Mouse (Mus musculus): Measurements from ENCODE around the gene Fras1.

Fras1 gene

GRCm38 (mm10) chr5:96698972-96699371, 325.2 kb downstream of the Fras1 start:
- no peak for DNase-seq

- DNase-seq: peak; percentile 44 to 58
Observed at GRCm38 (mm10) chr5:96702706-96703625, 329.2 kb downstream of the Fras1 start.

- no peak for DNase-seq
Observed at GRCm38 (mm10) chr5:96708515-96708914, 334.8 kb downstream of the Fras1 start.

- DNase-seq: no peak
Observed at GRCm38 (mm10) chr5:96712089-96712684, 338.4 kb downstream of the Fras1 start.

GRCm38 (mm10) chr5:96712799-96713198, 339.0 kb downstream of the Fras1 start:
- DNase-seq: no peak

- peak; percentile 8 to 9 for DNase-seq
Observed at GRCm38 (mm10) chr5:96716273-96717034, 342.7 kb downstream of the Fras1 start.

GRCm38 (mm10) chr5:96717690-96718089, 343.9 kb downstream of the Fras1 start:
- DNase-seq: no peak

- DNase-seq: no peak
Observed at GRCm38 (mm10) chr5:96718601-96719000, 344.8 kb downstream of the Fras1 start.

GRCm38 (mm10) chr5:96719221-96719620, 345.5 kb downstream of the Fras1 start:
- DNase-seq: no peak

GRCm38 (mm10) chr5:96722690-96723089, 348.9 kb downstream of the Fras1 start:
- no peak for DNase-seq

- DNase-seq: no peak
Observed at GRCm38 (mm10) chr5:96739138-96739878, 365.6 kb downstream of the Fras1 start.

GRCm38 (mm10) chr5:96747195-96747984, 373.6 kb downstream of the Fras1 start:
- DNase-seq: peak; percentile 33 to 39

- no peak for DNase-seq
Observed at GRCm38 (mm10) chr5:96757615-96758014, 383.9 kb downstream of the Fras1 start.

- no peak for DNase-seq
Observed at GRCm38 (mm10) chr5:96762021-96762420, 388.3 kb downstream of the Fras1 start.

- peak; percentile 84 to 86 for DNase-seq
Observed at GRCm38 (mm10) chr5:96768846-96769471, 395.2 kb downstream of the Fras1 start.

- DNase-seq: no peak
Observed at GRCm38 (mm10) chr5:96783506-96784288, 409.9 kb downstream of the Fras1 start.

- DNase-seq: peak; percentile 40 to 80
Observed at GRCm38 (mm10) chr5:96785096-96785495, 411.3 kb downstream of the Fras1 start.

- no peak for DNase-seq
Observed at GRCm38 (mm10) chr5:96792422-96792821, 418.7 kb downstream of the Fras1 start.

GRCm38 (mm10) chr5:96792936-96793718, 419.4 kb downstream of the Fras1 start, which contains the start of gene Anxa3:
TSS of gene Anxa3 (plus strand) at chr5:96793339.
- peak; percentile 20 to 33 for DNase-seq

All from cerebellum, postnatal 10 days (tissue).